Mouse (Mus musculus): ENCODE results near the gene Rpl32. TPM values are rescaled to one million over a fixed set of nuclear protein-coding genes. Genes with fewer than 3 reads are reported as not detected.

Gene Rpl32
- polyA plus RNA-seq, 1 experiment from 2014 or later, result 1,790 TPM

DNA sequence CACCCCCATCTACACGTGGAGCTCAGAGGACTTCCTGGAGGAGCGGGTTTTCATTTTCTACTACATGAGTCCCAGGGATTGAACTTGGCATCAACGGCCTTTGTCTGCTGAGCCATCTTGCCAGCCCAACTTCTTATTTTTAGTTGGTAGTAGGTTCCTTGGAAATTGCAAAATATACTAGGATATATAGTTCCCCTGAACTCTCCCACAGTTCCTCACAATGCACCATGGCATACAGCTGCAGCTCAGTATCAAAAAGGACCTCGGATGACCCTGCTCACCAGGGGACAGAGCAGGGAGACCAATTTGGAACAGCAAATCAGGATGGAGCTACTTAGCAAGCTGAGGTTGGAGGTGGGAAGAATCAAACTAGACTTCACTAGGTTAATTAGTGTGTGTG is 6.5 kb upstream of the Rpl32 start:
- no peak for DNase-seq (ENCODE audit: low spot score)
- ATAC-seq, result no peak
- TF ChIP-seq CTCF (IDR thresholded peaks at IDR 0.05) (no peak), EP300 (IDR thresholded peaks at IDR 0.05) (no peak)
- no peak overlapping the region for H3K4me3 ChIP-seq (ENCODE audit: low read depth, low read length)
- H3K27ac ChIP-seq (ENCODE audit: low read length), result no peak overlapping the region
- H3K4me1 ChIP-seq (ENCODE audit: insufficient read depth, low read depth, low read length), result no peaks in the 10 kb centered on the region
- no peak overlapping the region for H3K4me2 ChIP-seq (replicated peaks; ENCODE audit: low read depth, low read length)
- 64% methylated on average over 4 of the region's 4 CpGs for WGBS
- H3K9me3 ChIP-seq (ENCODE audit: low read length), result no peaks in the 10 kb centered on the region
- no peaks in the 10 kb centered on the region for H3K27me3 ChIP-seq (replicated peaks; ENCODE audit: insufficient read depth, low read length)
- H3K36me3 ChIP-seq (ENCODE audit: insufficient read depth, low read length), result no peaks in the 10 kb centered on the region
- H3K9ac ChIP-seq (replicated peaks; ENCODE audit: low read depth), result no peak overlapping the region

DNA sequence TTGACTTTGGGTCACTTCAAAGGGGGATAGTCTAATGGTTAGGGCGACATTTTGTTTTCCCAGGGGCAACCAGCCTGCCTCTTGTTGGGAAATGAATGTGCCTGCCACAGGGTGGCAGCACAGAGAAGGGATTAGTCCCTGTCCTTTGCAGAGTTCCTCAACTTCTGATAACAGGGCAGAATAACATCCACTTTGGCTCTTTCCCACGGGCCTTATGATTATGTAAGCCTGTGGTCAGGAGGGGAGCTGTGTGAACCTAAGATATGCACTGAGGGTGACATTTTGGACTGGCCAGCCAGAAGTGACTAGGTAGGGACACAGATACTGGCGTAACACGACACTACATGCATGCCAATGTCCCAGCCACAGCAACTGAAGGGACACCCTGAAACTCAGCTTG is 5.6 kb upstream of the Rpl32 start:
- Histone ChIP-seq H3K27ac (ENCODE audit: low read length) (no peak overlapping the region), H3K9me3 (ENCODE audit: low read length) (no peaks in the 10 kb centered on the region), H3K36me3 (ENCODE audit: insufficient read depth, low read length) (no peaks in the 10 kb centered on the region), H3K27me3 (replicated peaks; ENCODE audit: insufficient read depth, low read length) (no peaks in the 10 kb centered on the region), H3K4me3 (ENCODE audit: low read depth, low read length) (no peak overlapping the region), H3K4me2 (replicated peaks; ENCODE audit: low read depth, low read length) (no peak overlapping the region), H3K9ac (replicated peaks; ENCODE audit: low read depth) (no peak overlapping the region), H3K4me1 (ENCODE audit: insufficient read depth, low read depth, low read length) (no peaks in the 10 kb centered on the region)
- TF ChIP-seq CTCF (IDR thresholded peaks at IDR 0.05) (peak; percentile 77), EP300 (IDR thresholded peaks at IDR 0.05) (no peak)
- ATAC-seq (peak; percentile 73), DNase-seq (ENCODE audit: low spot score) (peak; percentile 77)
- WGBS, result 26% methylated on average over 4 of the region's 4 CpGs

DNA sequence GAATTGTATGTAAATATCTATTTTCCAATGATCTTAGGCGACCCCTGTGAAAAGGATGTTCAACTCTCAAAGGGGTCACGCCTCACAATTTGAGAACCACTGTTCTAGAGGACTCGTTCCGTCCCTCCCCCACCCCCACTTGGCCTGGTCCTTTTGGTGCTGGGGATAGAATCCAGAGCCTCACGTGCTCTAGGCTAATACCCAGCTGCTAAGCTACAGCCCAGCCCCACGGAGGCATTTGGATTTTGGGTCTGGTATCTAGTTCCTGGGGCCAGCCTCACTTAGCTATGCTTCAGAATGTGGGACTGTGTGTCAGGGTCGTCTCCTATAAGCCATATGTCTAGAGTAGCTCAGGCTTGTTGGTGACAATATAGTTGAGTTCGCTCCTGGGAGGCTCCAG is 3.1 kb upstream of the Rpl32 start:
- TF ChIP-seq EP300 (IDR thresholded peaks at IDR 0.05), result no peak
- TF ChIP-seq CTCF (IDR thresholded peaks at IDR 0.05), result no peak
- H3K27me3 ChIP-seq (replicated peaks; ENCODE audit: insufficient read depth, low read length), result no peaks in the 10 kb centered on the region
- H3K4me3 ChIP-seq (ENCODE audit: low read depth, low read length), result no peak overlapping the region
- no peaks in the 10 kb centered on the region for H3K36me3 ChIP-seq (ENCODE audit: insufficient read depth, low read length)
- no peak overlapping the region for H3K9ac ChIP-seq (replicated peaks; ENCODE audit: low read depth)
- H3K27ac ChIP-seq (ENCODE audit: low read length), result no peak overlapping the region
- no peaks in the 10 kb centered on the region for H3K9me3 ChIP-seq (ENCODE audit: low read length)
- ATAC-seq (no peak), DNase-seq (ENCODE audit: low spot score) (no peak)
- peaks cover 6% of the 10 kb centered on the region; the same call in 1 of the 2 replicates for H3K4me1 ChIP-seq (ENCODE audit: insufficient read depth, low read depth, low read length)
- WGBS, result 56% methylated on average over 8 of the region's 8 CpGs
- no peak overlapping the region for H3K4me2 ChIP-seq (replicated peaks; ENCODE audit: low read depth, low read length)

DNA sequence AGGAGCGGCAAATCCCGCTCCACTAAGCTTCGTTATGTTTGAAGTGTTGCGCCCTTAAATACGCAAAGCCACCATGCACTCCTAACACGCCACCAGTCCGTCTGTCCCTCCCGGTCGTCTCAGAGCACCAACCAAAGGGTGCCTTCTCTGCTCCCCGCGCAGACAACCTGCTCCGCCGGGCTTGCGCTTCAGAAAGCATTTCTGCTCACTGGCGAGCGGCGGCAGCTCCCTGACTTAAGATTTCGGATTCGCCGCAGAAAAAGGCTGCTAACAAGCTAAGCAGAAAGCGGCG is 405 bp downstream of the Rpl32 start:
- Histone ChIP-seq H3K4me3 (ENCODE audit: low read depth, low read length) (peak overlapping the region; percentile 75), H3K27me3 (replicated peaks; ENCODE audit: insufficient read depth, low read length) (no peaks in the 10 kb centered on the region), H3K9ac (replicated peaks; ENCODE audit: low read depth) (peak overlapping the region; percentile 89), H3K4me2 (replicated peaks; ENCODE audit: low read depth, low read length) (peak overlapping the region; percentile 60), H3K9me3 (ENCODE audit: low read length) (no peaks in the 10 kb centered on the region), H3K27ac (ENCODE audit: low read length) (peak overlapping the region; percentile 90), H3K4me1 (ENCODE audit: insufficient read depth, low read depth, low read length) (peaks cover 6% of the 10 kb centered on the region; the same call in 1 of the 2 replicates), H3K36me3 (ENCODE audit: insufficient read depth, low read length) (peaks cover 14% of the 10 kb centered on the region; the same call in 1 of the 2 replicates)
- ATAC-seq (peak; percentile 34), DNase-seq (ENCODE audit: low spot score) (peak; percentile 39)
- TF ChIP-seq CTCF (IDR thresholded peaks at IDR 0.05) (no peak), EP300 (IDR thresholded peaks at IDR 0.05) (no peak)
- 0% methylated on average over 22 of the region's 22 CpGs for WGBS

DNA sequence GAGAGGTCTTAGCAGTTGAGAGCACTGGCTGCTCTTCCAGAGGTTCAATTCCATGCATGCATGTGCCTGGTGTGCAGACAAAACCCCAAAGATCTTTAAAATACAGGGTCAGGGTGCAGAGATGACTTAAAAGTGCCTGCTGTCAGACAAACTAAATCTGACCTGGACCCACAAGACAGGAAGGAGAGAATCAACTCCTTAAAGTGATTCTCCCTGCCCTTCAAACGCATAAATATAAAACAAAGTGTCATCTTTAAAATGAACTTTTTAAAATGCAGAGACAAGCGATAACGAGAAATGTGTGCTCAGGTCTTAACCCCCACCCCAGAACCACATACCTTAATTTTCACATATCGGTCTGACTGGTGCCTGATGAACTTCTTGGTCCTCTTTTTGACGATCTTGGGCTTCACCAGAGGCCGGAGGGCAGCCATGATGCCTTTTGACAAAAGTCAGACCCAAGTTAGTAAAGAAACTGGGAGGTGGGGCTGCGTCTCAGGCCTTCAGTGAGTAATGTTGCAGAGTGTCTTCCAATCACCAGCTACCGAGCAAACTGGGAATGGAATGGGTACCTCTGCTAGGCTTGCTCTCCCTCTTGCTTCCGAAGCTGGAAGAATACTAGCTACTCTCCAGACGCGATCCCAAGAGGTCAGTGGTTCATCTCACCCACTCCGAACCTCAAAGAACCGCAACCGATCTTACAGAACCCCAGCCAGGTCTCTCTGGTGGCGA is 917 bp downstream of the Rpl32 start:
- ATAC-seq (no peak; the same call in 1 of the 2 replicates), DNase-seq (ENCODE audit: low spot score) (peak; percentile 23)
- TF ChIP-seq CTCF (IDR thresholded peaks at IDR 0.05) (no peak), EP300 (IDR thresholded peaks at IDR 0.05) (no peak)
- 3% methylated on average over 15 of the region's 15 CpGs for WGBS
- Histone ChIP-seq H3K4me3 (ENCODE audit: low read depth, low read length) (peak overlapping the region; percentile 75), H3K9ac (replicated peaks; ENCODE audit: low read depth) (peak overlapping the region; percentile 89), H3K27me3 (replicated peaks; ENCODE audit: insufficient read depth, low read length) (no peaks in the 10 kb centered on the region), H3K4me1 (ENCODE audit: insufficient read depth, low read depth, low read length) (peaks cover 6% of the 10 kb centered on the region; the same call in 1 of the 2 replicates), H3K36me3 (ENCODE audit: insufficient read depth, low read length) (peaks cover 14% of the 10 kb centered on the region; the same call in 1 of the 2 replicates), H3K27ac (ENCODE audit: low read length) (peak overlapping the region; percentile 90), H3K9me3 (ENCODE audit: low read length) (no peaks in the 10 kb centered on the region), H3K4me2 (replicated peaks; ENCODE audit: low read depth, low read length) (peak overlapping the region; percentile 60)

DNA sequence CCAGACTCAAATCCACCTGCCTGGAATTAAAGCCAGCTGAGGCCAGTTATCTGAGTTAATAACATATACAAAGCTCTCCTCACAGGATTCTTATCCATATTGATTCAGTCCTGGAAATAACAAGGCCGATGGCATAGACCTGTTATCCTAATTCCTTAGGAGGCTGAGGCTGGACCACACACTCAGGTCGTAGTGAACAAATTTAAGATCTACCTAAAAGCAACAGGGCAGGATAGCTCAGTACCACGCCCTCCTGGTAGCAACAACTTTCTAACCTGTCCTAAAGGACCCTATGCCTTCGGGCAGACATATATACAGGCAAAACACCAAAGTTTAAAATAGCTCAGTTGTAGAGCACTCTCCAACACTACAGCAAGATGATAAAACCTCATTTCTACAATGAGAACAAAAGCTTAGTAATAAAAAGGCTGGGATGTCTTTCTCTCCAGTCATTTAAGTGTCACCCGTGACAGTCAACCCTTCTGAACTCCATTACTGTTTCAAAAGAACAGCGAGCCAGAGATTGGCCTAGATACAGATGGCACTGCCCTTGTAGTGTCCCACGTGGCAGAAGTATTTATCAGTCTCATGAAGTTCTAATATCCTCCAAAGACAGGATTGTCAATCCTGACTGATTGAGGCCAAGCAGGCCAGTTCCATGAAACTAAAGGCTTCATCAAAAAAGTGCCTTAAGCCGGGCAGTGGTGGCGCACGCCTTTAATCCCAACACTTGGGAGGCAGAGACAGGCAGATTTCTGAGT is 3.9 kb downstream of the Rpl32 start:
- Histone ChIP-seq H3K4me2 (replicated peaks; ENCODE audit: low read depth, low read length) (no peak overlapping the region), H3K27ac (ENCODE audit: low read length) (no peak overlapping the region), H3K9me3 (ENCODE audit: low read length) (no peaks in the 10 kb centered on the region), H3K9ac (replicated peaks; ENCODE audit: low read depth) (no peak overlapping the region), H3K27me3 (replicated peaks; ENCODE audit: insufficient read depth, low read length) (no peaks in the 10 kb centered on the region), H3K4me3 (ENCODE audit: low read depth, low read length) (no peak overlapping the region), H3K4me1 (ENCODE audit: insufficient read depth, low read depth, low read length) (peaks cover 6% of the 10 kb centered on the region; the same call in 1 of the 2 replicates), H3K36me3 (ENCODE audit: insufficient read depth, low read length) (peaks cover 14% of the 10 kb centered on the region; the same call in 1 of the 2 replicates)
- no peak for DNase-seq (ENCODE audit: low spot score)
- no peak for ATAC-seq
- 57% methylated on average over 10 of the region's 10 CpGs for WGBS
- TF ChIP-seq EP300 (IDR thresholded peaks at IDR 0.05) (no peak), CTCF (IDR thresholded peaks at IDR 0.05) (no peak)
